ENCODE assay signal across 9 mouse cellular contexts in the genomic region with DNA sequence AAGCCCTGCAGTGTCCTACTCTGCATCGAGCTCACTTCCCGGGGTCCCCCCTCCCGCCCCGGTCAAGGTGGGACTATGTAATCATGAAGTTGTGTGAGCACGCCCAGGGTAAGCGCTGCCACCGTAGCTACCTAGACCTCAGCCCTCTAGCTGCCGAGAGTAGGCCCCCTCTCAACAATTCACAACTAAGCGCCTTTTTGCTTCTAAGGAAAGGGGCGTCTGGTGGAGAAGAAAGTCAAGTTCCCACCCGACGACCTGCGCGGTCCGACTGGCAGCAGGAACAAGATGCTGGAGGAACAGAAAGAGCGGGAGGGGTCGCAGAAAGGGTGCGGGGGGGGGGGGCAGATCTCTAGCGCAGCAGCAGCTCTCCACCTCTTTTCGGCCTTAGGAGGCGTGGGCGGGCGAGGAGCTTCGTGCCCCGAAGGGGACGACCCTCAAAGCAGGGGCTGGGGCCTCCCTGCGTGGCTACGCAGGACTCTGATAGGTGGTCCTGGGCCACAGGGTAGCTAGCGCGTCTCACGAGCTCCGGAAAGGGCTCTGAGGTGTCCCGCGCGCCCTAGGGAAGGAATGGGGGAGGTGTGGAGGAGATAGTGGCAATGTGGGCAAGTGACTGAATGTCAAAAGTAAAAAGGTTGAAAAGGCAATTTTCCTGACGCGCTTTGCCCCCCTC. TPM values are rescaled to one million over a fixed set of nuclear protein-coding genes. Genes with fewer than 3 reads are reported as not detected.
DNase-seq lines count a peak whose midpoint lies in the region; ATAC-seq and TF ChIP-seq lines count a peak whose summit lies in the region.
"Had no signal": no experiment of that assay in that cellular context is flagged by ENCODE, and none has a peak within 500 bp of the region (broad histone marks: within the 10 kb centered on the region; RNA-seq: fewer than 3 reads in every experiment).

No protein-coding gene starts in this region.

- H3K9me3 ChIP-seq in forebrain, embryonic 11.5 days (ENCODE audit: control insufficient read depth, low read length), result no peaks in the 10 kb centered on the region
- H3K9me3 ChIP-seq in intestine, postnatal 0 days (ENCODE audit: control insufficient read depth), result no peaks in the 10 kb centered on the region
- H3K9me3 ChIP-seq in lung, postnatal 0 days (ENCODE audit: low read length), result no peaks in the 10 kb centered on the region

- H3K4me2 ChIP-seq in forebrain, embryonic 11.5 days (ENCODE audit: low read depth, low read length, severe bottlenecking), result peak overlapping the region; percentile 59
- H3K4me2 ChIP-seq in intestine, postnatal 0 days (replicated peaks; ENCODE audit: low read depth), result peak overlapping the region; percentile 66
- H3K4me2 ChIP-seq in lung, postnatal 0 days (replicated peaks; ENCODE audit: low read depth, low read length), result peak overlapping the region; percentile 83

- TF ChIP-seq CTCF in left cerebral cortex, adult 2 months (IDR thresholded peaks at IDR 0.05), result no peak
- TF ChIP-seq CTCF in intestine, postnatal 0 days (IDR thresholded peaks at IDR 0.05; ENCODE audit: low read depth), result no peak
- no peak for TF ChIP-seq CTCF in lung, postnatal 0 days (IDR thresholded peaks at IDR 0.05)

- H3K27me3 ChIP-seq in forebrain, embryonic 11.5 days (ENCODE audit: control insufficient read depth, insufficient read depth, low read length), result peaks cover 44% of the 10 kb centered on the region
- H3K27me3 ChIP-seq in intestine, postnatal 0 days (replicated peaks; ENCODE audit: control insufficient read depth, insufficient read depth, low read length), result peaks cover 58% of the 10 kb centered on the region
- no peaks in the 10 kb centered on the region for H3K27me3 ChIP-seq in lung, postnatal 0 days (replicated peaks; ENCODE audit: insufficient read depth, low read length)

- H3K4me1 ChIP-seq in forebrain, embryonic 11.5 days (replicated peaks; ENCODE audit: control insufficient read depth, insufficient read depth, low read length), result peaks cover 4% of the 10 kb centered on the region; the same call in 1 of the 2 replicates
- no peaks in the 10 kb centered on the region; the same call in 1 of the 2 replicates for H3K4me1 ChIP-seq in intestine, postnatal 0 days (replicated peaks; ENCODE audit: control insufficient read depth, insufficient read depth, low read length)
- H3K4me1 ChIP-seq in lung, postnatal 0 days (ENCODE audit: insufficient read depth, low read depth, low read length), result peaks cover 5% of the 10 kb centered on the region; the same call in 1 of the 2 replicates

- peak overlapping the region; percentile 21; the same call in 1 of the 2 replicates for H3K4me3 ChIP-seq in left cerebral cortex, adult 2 months
- peak overlapping the region; percentile 28 for H3K4me3 ChIP-seq in forebrain, embryonic 11.5 days (ENCODE audit: low read depth, low read length)
- peak overlapping the region; percentile 40 for H3K4me3 ChIP-seq in intestine, postnatal 0 days (ENCODE audit: low read depth, low read length)
- peak overlapping the region; percentile 45 for H3K4me3 ChIP-seq in lung, postnatal 0 days (ENCODE audit: low read depth, low read length)

- DNase-seq in left cerebral cortex, adult 2 months (ENCODE audit: extremely low spot score in 1 of 2, low spot score in 2 of 2), result no peak
- no peak for DNase-seq in left cerebral cortex, postnatal 14 days (ENCODE audit: low spot score in 2 of 2)
- DNase-seq in forebrain, embryonic 11.5 days (ENCODE audit: low spot score), result peak; percentile 79
- DNase-seq in lung, postnatal 0 days (ENCODE audit: low spot score), result peak; percentile 65
- peak; percentile 64 for DNase-seq in testis, postnatal 10 days (ENCODE audit: low spot score)
- no peak for DNase-seq in frontal cortex, postnatal 25 days (ENCODE audit: low spot score in 2 of 2)

- ATAC-seq in forebrain, embryonic 11.5 days (replicated peaks; ENCODE audit: low FRiP score), result peak; percentile 71
- no peak for ATAC-seq in intestine, postnatal 0 days
- peak; percentile 59 for ATAC-seq in lung, postnatal 0 days
- no peak for ATAC-seq in cerebellum, adult (ENCODE audit: insufficient number of reproducible peaks, low FRiP score, low TSS enrichment)

- peak overlapping the region; percentile 61 for H3K9ac ChIP-seq in forebrain, embryonic 11.5 days (ENCODE audit: low read length)
- no peak overlapping the region for H3K9ac ChIP-seq in intestine, postnatal 0 days (ENCODE audit: low read depth, low read length)
- H3K9ac ChIP-seq in lung, postnatal 0 days (replicated peaks; ENCODE audit: low read depth), result peak overlapping the region; percentile 50

- peak overlapping the region; percentile 59 for H3K27ac ChIP-seq in left cerebral cortex, adult 2 months
- H3K27ac ChIP-seq in forebrain, embryonic 11.5 days (ENCODE audit: low read depth, low read length), result peak overlapping the region; percentile 78
- no peak overlapping the region for H3K27ac ChIP-seq in intestine, postnatal 0 days (ENCODE audit: low read depth, low read length)
- peak overlapping the region; percentile 84 for H3K27ac ChIP-seq in lung, postnatal 0 days (ENCODE audit: low read length)

- no peaks in the 10 kb centered on the region for H3K36me3 ChIP-seq in forebrain, embryonic 11.5 days (ENCODE audit: control insufficient read depth, insufficient read depth, low read length)
- H3K36me3 ChIP-seq in intestine, postnatal 0 days (ENCODE audit: control insufficient read depth, insufficient read depth), result no peaks in the 10 kb centered on the region
- H3K36me3 ChIP-seq in lung, postnatal 0 days (ENCODE audit: insufficient read depth, low read length), result no peaks in the 10 kb centered on the region

- intact Hi-C loops in left cerebral cortex, adult 2 months (cut with DNase I), result loop anchor here (2.0 to 10.0 kb wide), 5 partner anchors 87 to 1776 kb away; no protein-coding TSS in a partner anchor
- intact Hi-C loops in left cerebral cortex, postnatal 14 days (cut with DNase I), result no loop called here

- no peak for TF ChIP-seq EP300 in lung, postnatal 0 days (IDR thresholded peaks at IDR 0.05)

- WGBS in forebrain, embryonic 11.5 days, result under 1% methylated on average over 36 of the region's 37 CpGs
- WGBS in intestine, postnatal 0 days, result 15% methylated on average over 37 of the region's 37 CpGs
- WGBS in lung, postnatal 0 days, result 6% methylated on average over 35 of the region's 37 CpGs

RNA-seq across cellular contexts. Expression of a gene that starts 2.7 kb away (rescaled TPM):
- 10 to 100 TPM; 38.9 to 45.2 TPM for total RNA-seq in left cerebral cortex, adult 2 months (2021)
- 10 to 100 TPM; 36.7 to 46.6 TPM for total RNA-seq in left cerebral cortex, postnatal 14 days (2021)
- 124 and 137 TPM in 2 replicates for polyA plus RNA-seq in forebrain, embryonic 11.5 days (2014; fragmentation: Nextera tagmentation; extraction: Ambion mirVana)
- polyA plus RNA-seq in intestine, postnatal 0 days (2015; fragmentation: Nextera tagmentation; extraction: Ambion mirVana), result 17.9 and 19.1 TPM in 2 replicates
- polyA plus RNA-seq in lung, postnatal 0 days (2015; fragmentation: Nextera tagmentation; extraction: Ambion mirVana), result 72.7 and 89.1 TPM in 2 replicates
- total RNA-seq: MEL had no signal

Comparison
In these comparisons a context has a peak if more than half of its experiments do, and no peak if none do; other contexts are left out.
1. DNase-seq: peak in forebrain, embryonic 11.5 days (single experiment), lung, postnatal 0 days (single experiment) and testis, postnatal 10 days (single experiment); none in left cerebral cortex, adult 2 months (0 of 2), left cerebral cortex, postnatal 14 days (0 of 2) and frontal cortex, postnatal 25 days (0 of 2).
2. ATAC-seq: peak in forebrain, embryonic 11.5 days (single experiment) and lung, postnatal 0 days (single experiment); none in intestine, postnatal 0 days (single experiment) and cerebellum, adult (single experiment).
3. Peak in every context shown above with its lines, with median percentiles within 50 percentile points of each other: H3K4me3 ChIP-seq and H3K4me2 ChIP-seq.